Mouse (Mus musculus) left cerebral cortex, adult 18-20 months (tissue): ENCODE measurements around the gene Ctsw. TPM values are rescaled to one million over a fixed set of nuclear protein-coding genes. Genes with fewer than 3 reads are reported as not detected.

Experiments used
- DNase-seq, 2 experiments: peaks; one replicate each; pipeline ENCODE4 v3.0.0; 2021 to 2022; ENCODE audit warnings: low spot score in 2 of 2, mixed read lengths in 1 of 2
- total RNA-seq, 2 experiments: library from RNA; stranded (reverse); gene quantifications; 2 replicates each; pipeline ENCODE4 v1.2.3; 2021

The Ctsw gene
- total RNA-seq, 2 experiments from 2014 or later = 0.33 to 0.61 TPM

GRCm38 (mm10) chr19:5432992-5433852 lies 35.1 kb downstream of the Ctsw start:
- no peak for DNase-seq

DNA sequence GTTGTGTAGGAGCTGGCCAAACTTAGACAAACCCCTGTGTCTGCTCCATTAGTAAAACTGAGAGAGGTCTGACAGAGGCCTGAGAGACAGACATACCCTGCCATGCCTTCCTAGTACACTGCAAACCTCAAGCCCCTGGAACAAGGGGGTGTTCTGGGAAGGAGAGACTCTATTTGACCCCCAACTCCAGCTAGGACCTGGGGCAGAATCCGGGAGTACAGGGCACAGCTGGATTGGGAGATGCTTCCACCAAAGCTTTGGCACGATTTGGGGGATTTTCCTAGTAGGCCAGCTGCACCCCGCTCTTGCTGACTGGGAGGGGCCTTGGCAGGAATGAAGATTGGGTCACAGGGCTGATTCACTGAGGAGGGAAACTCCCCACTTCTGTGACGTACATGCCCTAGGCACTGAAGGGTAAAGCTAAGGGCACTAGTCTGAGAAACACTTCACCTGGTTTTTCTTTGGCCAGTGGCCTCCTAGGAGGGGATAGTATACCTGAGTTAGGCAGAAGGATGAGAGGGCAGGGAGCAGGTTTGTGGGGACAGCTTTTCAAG lies 36.3 kb downstream of the Ctsw start:
- no peak for DNase-seq

DNA sequence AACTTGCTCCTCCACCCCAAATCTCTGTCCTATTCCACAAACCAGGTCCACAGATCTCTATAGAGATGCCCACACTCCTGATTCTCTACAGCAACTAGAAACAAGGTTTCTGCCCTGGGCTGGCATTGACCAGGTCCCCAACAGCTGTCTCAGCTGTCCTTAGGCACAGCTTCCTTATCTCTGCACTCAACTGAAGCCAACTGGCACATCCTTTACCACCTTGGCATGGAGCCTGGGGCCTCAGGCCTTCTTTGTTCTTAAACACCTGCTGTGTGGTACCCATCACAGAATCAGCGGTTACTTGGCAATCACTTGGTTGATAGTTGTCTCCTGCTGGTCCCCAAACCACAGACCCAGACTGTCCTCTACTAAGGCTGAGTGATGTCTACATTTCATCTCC lies 37.9 kb downstream of the Ctsw start:
- DNase-seq = no peak

DNA sequence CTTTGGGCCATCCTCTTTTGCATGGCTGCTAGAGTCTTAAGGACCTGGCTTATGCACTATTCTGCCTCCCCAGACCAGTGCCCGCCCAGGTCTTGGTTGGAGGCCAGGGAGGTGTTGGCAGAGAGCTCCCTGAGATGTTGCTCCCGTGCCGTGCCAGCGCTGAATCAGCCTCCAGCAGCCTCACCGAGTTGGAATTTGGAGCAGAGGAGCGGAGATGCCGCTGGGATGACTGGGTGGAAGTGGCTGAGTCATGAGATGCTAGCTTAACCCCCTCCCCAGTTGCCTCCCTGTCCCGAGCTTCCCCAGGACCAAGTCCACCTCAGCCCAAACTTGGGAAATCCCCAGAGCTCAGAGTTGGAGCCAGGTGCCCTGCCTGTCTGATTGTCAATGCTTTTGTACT lies 38.5 kb downstream of the Ctsw start:
- DNase-seq = no peak

GRCm38 (mm10) chr19:5429219-5429618 lies 39.1 kb downstream of the Ctsw start:
- DNase-seq = no peak

GRCm38 (mm10) chr19:5428083-5428482 lies 40.2 kb downstream of the Ctsw start:
- no peak for DNase-seq

- no peak for DNase-seq
Observed at GRCm38 (mm10) chr19:5426640-5427290, 41.5 kb downstream of the Ctsw start.

DNA sequence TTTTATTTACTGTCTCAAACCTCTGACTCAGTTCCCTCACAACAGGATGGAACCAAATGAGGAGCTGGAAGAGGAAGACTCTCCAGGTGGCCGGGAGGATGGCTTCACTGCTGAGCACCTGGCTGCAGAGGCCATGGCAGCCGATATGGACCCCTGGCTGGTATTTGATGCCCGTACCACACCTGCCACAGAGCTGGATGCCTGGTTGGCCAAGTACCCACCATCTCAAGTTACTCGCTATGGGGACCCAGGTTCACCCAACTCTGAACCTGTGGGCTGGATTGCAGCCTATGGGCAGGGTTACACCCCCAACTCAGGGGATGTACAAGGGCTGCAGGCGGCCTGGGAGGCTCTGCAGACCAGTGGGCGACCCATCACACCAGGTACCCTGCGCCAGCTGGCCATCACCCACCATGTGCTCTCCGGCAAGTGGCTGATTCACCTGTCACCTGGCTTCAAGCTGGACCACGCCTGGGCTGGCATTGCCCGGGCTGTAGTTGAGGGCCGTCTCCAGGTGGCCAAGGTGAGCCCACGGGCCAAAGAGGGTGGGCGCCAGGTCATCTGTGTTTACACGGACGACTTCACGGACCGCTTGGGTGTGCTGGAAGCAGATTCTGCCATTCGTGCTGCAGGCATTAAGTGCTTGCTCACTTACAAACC lies 42.3 kb downstream of the Ctsw start:
- DNase-seq = no peak

DNA sequence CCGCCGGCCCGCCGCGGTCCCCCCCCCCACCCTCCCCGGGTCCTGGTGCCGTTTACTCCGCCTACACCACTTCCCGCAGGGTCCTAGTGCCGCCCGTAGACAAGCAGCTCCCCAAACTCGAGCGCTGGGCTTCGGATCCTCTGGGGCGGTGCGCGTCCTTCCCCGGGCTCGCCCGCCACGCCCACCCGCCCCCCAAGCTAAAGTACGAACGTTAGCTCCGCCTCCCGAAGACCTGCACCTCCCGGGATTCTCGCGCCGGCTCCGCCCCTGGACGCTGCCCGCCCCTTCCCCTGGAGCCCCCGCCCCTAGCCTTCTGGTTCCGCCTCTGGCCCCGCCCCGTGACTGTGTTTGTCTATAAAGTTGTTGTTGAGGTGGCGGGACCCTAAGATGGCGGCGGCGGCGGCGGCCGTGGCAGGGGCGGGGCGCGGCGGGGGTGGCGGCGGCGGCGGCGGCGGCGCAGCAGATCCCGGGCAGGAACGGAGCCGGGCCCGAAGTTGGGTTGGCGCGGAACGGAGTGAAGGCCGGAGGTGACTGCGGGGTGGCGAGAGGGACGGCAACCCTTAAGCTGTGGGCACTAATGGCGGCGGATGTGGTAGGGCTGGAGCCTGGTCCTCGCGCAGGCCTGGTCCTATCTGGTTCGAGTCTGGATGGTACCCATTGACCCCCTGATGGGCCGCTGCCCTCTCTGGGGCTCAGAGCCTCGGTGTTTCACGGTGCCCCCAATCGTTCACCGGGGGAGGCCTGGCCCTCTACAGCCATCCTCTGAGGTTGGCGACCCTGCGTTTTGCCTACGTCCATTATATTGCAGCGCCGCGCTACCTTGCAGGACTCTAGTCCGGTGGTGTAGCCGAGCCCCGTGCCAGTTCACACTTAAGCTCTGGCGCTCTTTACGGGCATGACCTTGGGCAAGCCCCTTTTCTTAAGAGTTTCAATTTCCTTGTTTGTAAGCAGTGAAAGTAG lies 43.2 kb downstream of the Ctsw start, which contains the start of the genes Drap1 and AI837181:
Gene Drap1, minus strand, starts transcription at position 198 of the 960 bp plus-strand sequence.
Gene AI837181, plus strand, starts transcription at position 363 of the 960 bp plus-strand sequence.
- peak; percentile 92 to 93 for DNase-seq

GRCm38 (mm10) chr19:5424092-5424781 lies 44.1 kb downstream of the Ctsw start:
- peak; percentile 42 to 49 for DNase-seq

- DNase-seq = no peak
Observed at GRCm38 (mm10) chr19:5423561-5423960, 44.7 kb downstream of the Ctsw start.

GRCm38 (mm10) chr19:5422895-5423443 lies 45.3 kb downstream of the Ctsw start:
- DNase-seq = no peak

DNA sequence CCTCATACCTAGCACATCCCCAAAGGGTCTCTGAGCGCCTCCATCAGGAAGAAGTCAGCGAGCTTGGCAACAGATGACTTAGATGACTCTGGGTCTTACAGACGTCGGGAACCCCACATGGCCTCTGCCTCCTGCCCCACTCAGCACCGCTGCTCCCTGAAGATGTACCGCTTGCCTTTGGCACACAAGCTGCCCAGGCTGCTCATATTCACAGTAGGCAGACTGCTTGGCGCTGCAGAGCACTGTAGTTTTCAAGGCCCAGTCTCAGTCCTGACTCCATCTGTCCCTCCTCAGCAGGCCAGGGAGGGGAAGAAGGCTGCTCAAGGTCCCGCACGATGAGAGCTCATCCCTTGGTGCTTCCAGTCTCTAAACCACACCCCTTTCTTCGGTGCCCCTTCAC lies 46.0 kb downstream of the Ctsw start:
- no peak for DNase-seq

DNA sequence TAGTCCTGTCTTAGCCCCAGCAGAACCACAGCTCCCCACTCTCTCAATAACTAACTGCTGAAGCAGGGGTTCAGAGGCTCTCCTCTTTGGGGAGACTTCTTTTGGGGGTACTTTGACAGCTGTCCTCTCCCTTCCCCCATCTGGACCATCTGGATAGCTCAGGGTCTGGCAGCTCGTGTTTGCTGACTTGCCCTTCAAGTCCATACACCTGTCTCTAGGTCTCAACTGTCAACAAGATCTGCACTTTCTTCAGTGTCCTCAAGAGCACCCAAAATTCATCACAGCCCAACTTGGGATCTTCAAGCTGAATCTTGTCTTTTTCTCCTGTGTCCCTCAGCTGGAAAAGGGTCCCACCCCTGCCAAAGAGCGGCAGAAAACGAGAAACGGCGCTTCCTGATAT lies 46.5 kb downstream of the Ctsw start:
- no peak for DNase-seq

GRCm38 (mm10) chr19:5420579-5420978 lies 47.7 kb downstream of the Ctsw start:
- no peak for DNase-seq

DNA sequence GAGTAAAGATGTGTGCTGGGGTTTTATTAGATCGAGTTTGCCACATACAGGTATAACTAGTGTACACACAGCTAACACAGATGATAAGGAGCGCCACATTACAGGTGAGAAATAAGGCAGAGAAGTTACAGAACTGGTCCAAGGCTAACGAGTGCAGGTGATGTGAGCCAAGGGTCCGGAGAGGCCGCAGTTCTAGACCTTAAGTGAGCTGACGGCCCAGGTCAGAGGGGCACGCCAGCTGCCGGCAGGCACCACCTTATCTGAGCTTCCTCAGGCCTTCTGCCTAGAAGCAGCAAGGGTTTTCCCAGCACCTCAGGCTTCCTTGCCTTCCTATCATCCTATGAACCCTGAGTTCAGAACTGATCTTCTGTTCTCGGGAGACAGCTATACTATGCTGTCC lies 48.7 kb downstream of the Ctsw start:
- DNase-seq = no peak

- no peak for DNase-seq
Observed at GRCm38 (mm10) chr19:5418750-5419466, 49.4 kb downstream of the Ctsw start.
